Mouse (Mus musculus) brain, embryonic 14.5 days (tissue): Measurements from ENCODE around the gene L1td1. TPM values are rescaled to one million over a fixed set of nuclear protein-coding genes. Genes with fewer than 3 reads are reported as not detected.

Experiments used
- DNase-seq: peaks from one replicate; pipeline ENCODE4 v3.0.0-alpha.2; 2011; ENCODE audit warnings: low read depth
- CTCF ChIP-seq: fragments of 200-500 bp; IDR thresholded peaks from 2 replicates; pipeline ENCODE4 v1.5.1; 2012; ENCODE audit warnings: inconsistent platforms, mild to moderate bottlenecking, moderate library complexity, borderline replicate concordance; ENCODE audit not compliant: insufficient read depth, insufficient read length; ENCODE audit errors: extremely low read depth
- POLR2A ChIP-seq: fragments of 200-500 bp; IDR thresholded peaks from 2 replicates; pipeline ENCODE4 v1.6.1; 2012; ENCODE audit warnings: mild to moderate bottlenecking, inconsistent platforms, borderline replicate concordance; ENCODE audit not compliant: poor library complexity, insufficient read depth, insufficient read length, severe bottlenecking; ENCODE audit errors: extremely low read depth
- polyA plus RNA-seq: library from polyadenylated mRNA; depleted of rRNA; stranded (reverse); fragments of >200 nt; gene quantifications from 2 replicates; pipeline ENCODE4 v1.2.3, GENCODE M21; 2012; rRNA removed

Gene L1td1
- 0.04 and 0.31 TPM in 2 replicates for polyA plus RNA-seq

DNA sequence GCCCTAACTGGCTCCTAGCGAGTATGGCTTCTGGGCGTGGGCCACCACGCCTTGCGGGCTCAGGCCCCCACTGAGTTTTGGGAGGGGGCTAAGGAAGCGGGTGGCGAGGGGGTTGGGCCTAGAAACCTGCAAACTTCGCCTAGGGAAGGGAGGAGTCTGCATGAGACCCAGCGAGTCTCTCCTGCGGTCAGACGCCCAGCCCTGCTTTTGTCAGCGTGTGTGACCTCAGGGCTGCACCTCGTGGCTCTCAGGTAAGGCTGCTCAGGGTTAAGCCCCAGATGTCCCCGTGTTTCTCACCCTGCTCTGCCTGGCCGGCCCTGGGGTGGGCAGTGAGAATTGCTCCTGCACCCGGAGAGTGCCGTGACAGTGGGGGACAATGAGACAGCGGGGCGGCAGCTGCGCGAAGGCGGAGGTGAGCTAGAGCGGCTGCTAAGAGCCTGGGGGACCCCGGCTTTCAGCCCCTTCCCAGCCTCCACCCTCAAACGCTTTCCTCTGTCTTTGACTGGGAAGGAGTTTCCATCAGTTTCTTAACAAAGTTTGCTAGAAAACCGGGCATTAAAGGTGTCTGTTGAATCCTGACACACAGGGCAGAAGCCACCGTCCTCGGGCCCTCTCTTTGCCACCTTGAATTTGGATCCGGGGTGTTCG lies at the start of gene L1td1:
Gene L1td1, plus strand, starts transcription at position 145 of the 648 bp plus-strand sequence.
- TF ChIP-seq CTCF (no peak), POLR2A (no peak)
- no peak for DNase-seq

DNA sequence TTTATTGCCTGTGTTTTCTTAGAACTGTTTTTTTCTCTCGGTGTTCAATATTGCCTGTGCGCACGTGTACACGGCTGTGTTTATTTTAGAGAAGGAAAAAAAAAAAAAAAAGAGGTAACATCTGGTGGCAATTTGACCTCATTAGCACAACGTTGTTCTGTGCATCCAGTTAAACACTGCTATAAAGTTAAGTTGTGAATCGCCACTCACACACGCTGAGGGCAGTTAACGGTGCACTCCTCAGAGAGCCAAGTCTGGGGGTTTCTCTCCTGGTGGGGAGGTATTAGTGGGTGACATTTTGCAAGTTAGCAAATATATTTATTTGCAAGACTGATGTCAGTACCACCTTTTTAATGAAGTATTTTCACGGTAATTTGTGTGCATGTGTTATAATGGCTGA lies 49.0 kb upstream of the L1td1 start:
- TF ChIP-seq CTCF (no peak), POLR2A (no peak)
- no peak for DNase-seq

DNA sequence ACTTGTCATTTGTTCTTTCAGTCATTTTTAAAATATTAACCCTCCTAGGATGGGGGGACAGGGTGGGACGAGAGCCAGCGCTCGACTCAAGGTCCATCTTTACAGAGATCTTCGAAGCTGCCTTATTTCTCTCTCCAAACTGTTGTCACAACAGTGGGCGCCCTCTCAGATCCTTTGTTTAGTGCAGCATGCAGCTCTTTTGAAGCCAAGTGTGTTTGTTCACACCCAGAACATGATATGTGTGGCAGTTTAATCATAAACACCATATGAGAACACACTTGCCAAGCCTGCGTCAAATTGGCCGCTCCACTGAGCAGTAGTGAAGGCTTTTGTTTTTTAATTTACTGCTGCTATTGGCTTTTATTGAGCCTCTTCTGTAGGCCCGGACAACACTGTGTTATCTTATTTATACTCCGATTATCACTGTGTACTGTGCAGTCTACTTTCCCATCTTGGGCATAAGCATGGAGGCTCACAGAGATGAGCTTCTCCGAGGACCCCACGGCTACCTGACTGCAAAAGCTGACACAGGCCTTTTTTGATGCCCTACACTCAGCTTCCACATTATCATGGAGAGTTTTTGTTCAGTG lies 39.8 kb upstream of the L1td1 start:
- peak; percentile 89 for DNase-seq
- TF ChIP-seq CTCF (no peak), POLR2A (no peak)

DNA sequence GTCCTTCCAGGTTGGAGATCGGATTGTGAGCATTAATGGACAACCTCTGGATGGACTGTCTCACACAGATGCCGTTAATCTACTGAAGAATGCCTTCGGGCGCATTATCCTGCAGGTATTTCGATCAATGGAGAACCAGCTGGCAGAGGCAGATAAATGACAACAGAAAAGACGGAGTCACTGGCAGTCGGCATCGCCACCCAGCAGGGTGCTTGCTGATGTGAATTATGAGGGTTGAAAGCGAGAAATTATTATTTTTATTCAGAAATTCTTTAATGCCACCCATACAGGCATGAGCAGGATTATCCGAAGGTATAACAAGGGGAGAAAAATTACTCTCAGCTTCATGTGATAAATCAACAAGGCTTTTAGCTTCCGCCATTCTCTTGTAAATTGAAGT lies 38.4 kb upstream of the L1td1 start:
- DNase-seq = peak; percentile 71
- TF ChIP-seq CTCF (no peak), POLR2A (no peak)

DNA sequence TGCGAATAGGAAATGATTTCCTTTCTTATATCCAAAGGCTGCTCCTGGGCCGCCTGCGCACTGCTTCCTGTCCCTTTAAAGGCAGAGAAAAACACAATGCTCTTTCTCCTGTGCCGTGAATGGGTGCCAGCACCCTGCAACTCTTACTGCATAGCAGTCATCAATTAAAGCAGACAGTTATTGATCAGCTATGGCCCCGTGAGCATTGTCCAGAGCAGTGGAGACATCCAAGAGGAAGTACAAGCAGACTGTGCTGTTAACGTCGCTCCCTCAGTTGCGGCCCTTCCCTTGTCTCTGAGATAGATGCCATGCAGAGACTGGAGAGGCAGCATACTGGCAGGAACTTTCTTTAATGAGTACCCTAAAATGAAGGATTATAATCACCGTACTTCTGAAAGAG lies 38.0 kb upstream of the L1td1 start:
- DNase-seq = no peak
- no peak for TF ChIP-seq CTCF
- TF ChIP-seq POLR2A = no peak

DNA sequence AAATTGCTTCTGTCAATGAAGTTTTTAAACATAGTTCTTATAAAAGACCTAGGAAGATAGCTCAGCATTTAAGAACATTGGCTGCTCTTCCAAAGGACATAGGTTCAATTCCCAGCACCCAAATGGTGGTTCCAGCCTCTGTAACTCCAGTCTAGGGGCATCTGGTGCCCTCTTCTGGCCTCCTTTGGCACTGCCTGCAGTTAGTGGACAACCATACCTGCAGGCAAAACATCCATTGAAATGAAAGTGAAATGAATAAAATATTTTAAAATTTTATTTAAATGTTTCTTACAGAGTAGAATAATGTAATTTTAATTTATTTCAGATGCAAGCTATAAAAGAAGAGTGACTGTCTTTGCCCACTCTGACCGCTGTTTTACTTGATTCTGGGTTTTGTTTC lies 36.5 kb upstream of the L1td1 start:
- TF ChIP-seq CTCF = peak; percentile 23; the same call in 1 of the 2 replicates
- TF ChIP-seq POLR2A = no peak
- DNase-seq = no peak

DNA sequence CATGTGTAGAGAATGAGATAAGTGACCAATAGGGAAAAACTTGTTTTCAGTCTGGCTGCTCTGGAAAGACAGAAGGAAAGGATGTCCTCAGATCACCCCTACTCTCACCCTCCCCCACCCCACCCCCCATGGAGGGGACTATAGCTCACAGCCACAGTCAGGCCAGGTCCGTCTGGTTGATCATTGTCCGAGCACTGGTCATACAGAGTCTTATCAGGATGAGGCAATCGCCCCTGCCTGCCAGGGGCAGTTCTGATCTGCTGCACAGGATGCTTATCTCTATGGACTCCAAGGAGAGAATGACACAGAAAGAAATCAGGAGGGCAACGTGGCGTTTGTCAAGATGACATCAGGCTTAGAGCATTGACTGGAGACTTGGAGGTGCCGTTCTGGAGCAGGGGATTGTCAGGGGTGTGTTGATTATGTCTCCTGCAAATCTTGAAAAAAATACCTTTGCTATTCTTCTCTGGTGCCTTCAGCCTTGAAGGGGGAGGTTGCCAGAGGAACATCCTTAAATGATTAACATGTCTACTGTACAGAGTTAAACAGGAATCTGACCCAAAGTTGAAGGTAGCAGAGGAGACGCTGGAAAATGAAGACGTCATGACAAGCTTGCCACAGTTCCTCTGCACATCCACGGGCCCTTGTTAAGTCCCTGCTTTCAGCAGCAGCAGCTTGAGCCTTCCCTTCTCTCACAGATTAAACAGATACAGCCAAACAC lies 32.9 kb upstream of the L1td1 start:
- no peak for TF ChIP-seq CTCF
- TF ChIP-seq POLR2A = no peak

DNA sequence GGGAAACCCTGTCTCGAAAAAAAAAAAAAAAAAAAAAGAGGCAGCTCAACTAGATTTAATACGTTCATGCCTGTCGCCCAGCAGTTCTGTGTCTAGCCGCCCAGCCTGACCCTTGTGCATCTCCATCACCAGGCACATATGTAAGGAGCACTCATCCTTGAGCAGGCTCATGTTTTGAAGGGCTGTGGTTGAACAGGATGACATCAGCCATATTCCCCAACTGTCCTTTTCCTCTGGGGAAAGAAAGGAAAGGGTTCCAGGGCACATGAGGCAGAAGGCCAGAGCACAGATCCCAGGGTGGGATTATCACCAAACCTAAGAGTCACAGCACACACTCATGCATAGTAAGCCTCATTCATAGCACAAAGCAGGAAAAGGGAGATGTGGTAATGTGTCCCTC lies 28.6 kb upstream of the L1td1 start:
- TF ChIP-seq POLR2A = no peak
- no peak for TF ChIP-seq CTCF
- DNase-seq = no peak

More for the DNA sequence above, 32.9 kb upstream of the L1td1 start:
- DNase-seq = no peak

DNA sequence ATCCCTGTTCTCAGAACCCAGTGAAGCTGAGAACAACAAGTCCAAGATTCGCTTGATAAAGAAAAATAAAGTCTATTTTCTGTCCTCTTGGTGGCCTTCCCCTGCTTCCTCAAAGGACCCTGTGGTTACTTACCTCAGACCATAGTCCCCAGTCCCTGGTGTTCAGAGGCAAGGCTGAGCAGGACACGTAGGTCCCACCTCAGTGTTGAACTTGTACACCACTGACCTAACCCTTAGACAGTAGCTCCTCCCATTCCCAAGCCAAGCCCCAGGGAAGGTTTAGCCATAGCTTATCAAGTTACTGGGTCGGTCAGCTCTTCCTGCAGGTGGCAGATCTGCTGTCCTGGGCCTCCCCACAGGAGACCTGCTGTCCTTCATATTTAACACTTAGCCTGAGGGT lies 27.6 kb upstream of the L1td1 start:
- no peak for DNase-seq
- TF ChIP-seq POLR2A (no peak), CTCF (no peak)

DNA sequence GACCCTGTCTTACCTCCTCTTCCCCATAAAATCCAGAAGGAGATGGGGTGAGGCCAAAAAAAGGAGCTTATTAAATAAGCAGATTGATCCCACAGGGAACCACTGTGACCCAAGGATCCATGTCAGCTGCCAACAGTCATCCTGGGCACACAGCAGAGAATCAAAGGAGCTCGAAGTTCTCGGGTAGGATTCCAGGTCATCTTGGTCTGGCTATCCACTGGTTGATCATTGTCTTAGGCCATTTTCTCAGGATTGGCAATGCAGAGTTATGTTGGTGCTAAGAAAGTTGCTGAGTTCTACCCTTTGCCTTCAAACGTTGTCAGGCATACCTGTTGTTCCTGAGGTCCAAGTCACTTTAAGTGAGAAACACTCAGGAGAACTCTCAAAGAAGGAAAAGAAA lies 26.4 kb upstream of the L1td1 start:
- TF ChIP-seq CTCF = no peak
- TF ChIP-seq POLR2A = no peak

DNA sequence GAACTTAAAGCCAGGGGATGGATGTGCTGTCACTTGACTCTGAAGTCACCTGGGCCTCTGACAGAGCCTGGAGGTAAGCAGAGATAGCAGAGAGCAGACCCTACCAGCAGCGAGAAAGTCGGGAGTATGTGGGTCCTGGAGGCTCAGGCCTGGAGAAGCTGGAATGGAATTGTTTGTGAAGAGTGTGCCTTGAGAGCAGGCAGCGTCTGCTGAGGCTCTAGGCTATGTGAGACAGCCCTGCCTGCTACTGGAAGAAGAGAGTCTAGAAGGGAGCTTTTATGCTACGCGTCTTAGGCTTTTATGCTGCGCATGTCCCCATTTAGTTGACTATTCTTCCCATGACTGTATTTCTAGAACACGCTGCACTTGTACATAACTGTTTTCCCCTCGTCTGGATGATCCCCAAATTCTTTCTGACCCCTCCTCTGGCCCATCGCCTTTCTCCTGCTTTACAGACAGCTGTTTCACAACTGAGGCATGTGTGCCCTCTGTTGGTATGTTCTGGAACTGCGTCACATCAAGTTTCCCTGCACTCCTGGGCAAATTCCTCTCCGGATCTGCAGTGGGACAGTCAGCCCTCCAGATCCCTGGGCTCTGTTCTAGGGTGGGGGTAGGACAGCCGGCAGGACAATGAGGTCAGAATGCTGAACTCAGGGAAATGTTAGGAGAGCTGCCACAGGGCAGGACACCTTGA lies 24.2 kb upstream of the L1td1 start:
- DNase-seq = peak; percentile 89
- TF ChIP-seq POLR2A (no peak), CTCF (peak; percentile 88)

More for the DNA sequence above, 26.4 kb upstream of the L1td1 start:
- no peak for DNase-seq
